Mouse (Mus musculus) myocyte (in vitro differentiated cells): Measurements from ENCODE around the gene Sh2d4b. TPM values are rescaled to one million over a fixed set of nuclear protein-coding genes. Genes with fewer than 3 reads are reported as not detected.

Experiments used
- H3K27me3 ChIP-seq: one replicate; pipeline ENCODE4 v1.6.1; 2011; ENCODE audit not compliant: control insufficient read depth, insufficient read depth, insufficient read length
- H3K36me3 ChIP-seq: one replicate; pipeline ENCODE4 v1.6.1; 2011; ENCODE audit not compliant: control insufficient read depth, insufficient read depth
- H3K4me2 ChIP-seq: one replicate; pipeline ENCODE4 v1.6.1; 2011; ENCODE audit warnings: low read depth, control low read depth
- H3K4me3 ChIP-seq: one replicate; pipeline ENCODE4 v1.5.1; 2011; ENCODE audit warnings: mild to moderate bottlenecking, control low read depth, moderate library complexity
- H3K79me2 ChIP-seq: one replicate; pipeline ENCODE4 v1.6.1; 2011; ENCODE audit not compliant: control insufficient read depth, insufficient read depth
- H3ac ChIP-seq: one replicate; pipeline ENCODE4 v1.6.1; 2011; ENCODE audit not compliant: control insufficient read depth, insufficient read length
- CEBPB ChIP-seq: IDR thresholded peaks from 2 replicates; pipeline ENCODE4 v1.6.1; 2011; ENCODE audit warnings: mild to moderate bottlenecking, moderate library complexity; ENCODE audit not compliant: poor library complexity, insufficient read depth, severe bottlenecking
- E2F4 ChIP-seq: IDR thresholded peaks from one replicate; pipeline ENCODE4 v1.6.1; 2011; ENCODE audit warnings: mild to moderate bottlenecking, control low read depth, moderate library complexity; ENCODE audit not compliant: insufficient read depth
- MAX ChIP-seq: IDR thresholded peaks from one replicate; pipeline ENCODE4 v1.6.1; 2011; ENCODE audit warnings: low read depth, mild to moderate bottlenecking, control low read depth
- MYOD1 ChIP-seq, 3 experiments: IDR thresholded peaks; one replicate each; pipeline ENCODE4 v1.6.1; 2011; ENCODE audit warnings: control low read depth in 2 of 3, low read depth in 2 of 3, mild to moderate bottlenecking in 2 of 3, moderate library complexity in 1 of 3; ENCODE audit not compliant: insufficient read length in 2 of 3, control insufficient read depth in 1 of 3
- MYOG ChIP-seq, 3 experiments: IDR thresholded peaks; one replicate each; pipeline ENCODE4 v1.6.1; 2011; ENCODE audit warnings: control low read depth in 2 of 3, low read depth in 2 of 3, mild to moderate bottlenecking in 2 of 3; ENCODE audit not compliant: insufficient read length in 2 of 3, control insufficient read depth in 1 of 3, insufficient read depth in 1 of 3
- POLR2A ChIP-seq: IDR thresholded peaks from one replicate; pipeline ENCODE4 v1.6.1; 2011; ENCODE audit warnings: low read depth, mild to moderate bottlenecking, control low read depth, moderate library complexity; ENCODE audit not compliant: insufficient read length
- POLR2AphosphoS2 ChIP-seq: IDR thresholded peaks from one replicate; pipeline ENCODE4 v1.6.1; 2011; ENCODE audit warnings: low read depth, control low read depth; ENCODE audit not compliant: insufficient read length
- REST ChIP-seq: IDR thresholded peaks from one replicate; pipeline ENCODE4 v1.6.1; 2011; ENCODE audit warnings: mild to moderate bottlenecking, control low read depth, moderate library complexity; ENCODE audit not compliant: insufficient read depth, insufficient read length
- SRF ChIP-seq: IDR thresholded peaks from one replicate; pipeline ENCODE4 v1.6.1; 2011; ENCODE audit warnings: low read depth; ENCODE audit not compliant: control insufficient read depth, insufficient read length
- TCF12 ChIP-seq: IDR thresholded peaks from one replicate; pipeline ENCODE4 v1.6.1; 2011; ENCODE audit warnings: mild to moderate bottlenecking, control low read depth; ENCODE audit not compliant: poor library complexity, insufficient read depth, severe bottlenecking
- TCF3 ChIP-seq: IDR thresholded peaks from one replicate; pipeline ENCODE4 v1.6.1; 2011; ENCODE audit warnings: low read depth, control low read depth; ENCODE audit not compliant: insufficient read length
- USF1 ChIP-seq: IDR thresholded peaks from one replicate; pipeline ENCODE4 v1.6.1; 2011; ENCODE audit warnings: low read depth, mild to moderate bottlenecking, control low read depth, moderate library complexity
- polyA plus RNA-seq: library from polyadenylated mRNA; unstranded; fragments of >200 nt; fragmentation: generic; extraction: Trizol; gene quantifications from one replicate; pipeline ENCODE4 v1.2.1, GENCODE M21; 2012; ENCODE audit warnings: missing spikeins

The Sh2d4b gene
- polyA plus RNA-seq, 1 experiment = 0.23 TPM

DNA sequence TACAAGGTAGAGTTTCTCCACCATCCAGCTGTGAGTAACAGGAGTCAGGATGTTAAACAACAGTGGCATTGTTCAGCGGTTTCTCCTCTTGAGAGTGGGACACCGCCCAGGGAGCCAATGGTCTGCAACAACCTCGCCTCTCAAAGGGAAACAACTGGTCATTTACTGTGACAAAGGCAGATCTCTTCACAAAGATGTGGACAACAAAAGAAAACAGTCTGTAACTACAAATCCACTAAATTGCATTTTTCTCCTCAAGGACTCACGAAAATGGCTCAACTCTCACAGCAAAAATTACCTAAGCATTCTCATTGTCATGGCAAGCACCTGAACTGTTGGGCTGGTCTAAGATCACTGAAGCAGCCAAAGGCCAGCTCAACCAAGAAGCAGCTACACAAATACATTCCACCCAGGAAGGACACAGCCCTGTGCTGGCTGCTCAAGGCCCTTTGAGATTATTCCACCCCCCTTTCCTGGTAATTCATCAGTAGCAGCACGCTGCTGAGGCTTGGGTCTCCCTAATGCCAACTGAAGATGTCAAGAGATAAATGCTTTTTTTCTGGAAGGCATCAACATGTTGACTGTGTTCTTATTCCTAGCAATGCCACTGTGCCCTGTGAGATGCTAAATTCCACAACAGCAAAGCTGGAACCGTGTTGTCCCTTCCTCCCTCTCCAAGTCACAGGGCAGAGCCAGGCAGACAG is 28.1 kb downstream of the Sh2d4b start:
- H3K79me2 ChIP-seq = no peaks in the 10 kb centered on the region
- H3ac ChIP-seq = no peak overlapping the region
- no peak overlapping the region for H3K4me2 ChIP-seq
- TF ChIP-seq E2F4 (no peak), SRF (no peak), CEBPB (no peak), MYOG (IDR thresholded peaks at IDR 0.05; ENCODE audit: control insufficient read depth in 1 of 3, insufficient read depth in 1 of 3, insufficient read length in 2 of 3, low read depth in 2 of 3) (no peak), REST (no peak), MAX (no peak), USF1 (no peak), POLR2AphosphoS2 (no peak), MYOD1 (IDR thresholded peaks at IDR 0.05; ENCODE audit: control insufficient read depth in 1 of 3, insufficient read length in 2 of 3, low read depth in 2 of 3) (no peak), POLR2A (no peak), TCF12 (no peak), TCF3 (no peak)
- no peaks in the 10 kb centered on the region for H3K36me3 ChIP-seq
- no peak overlapping the region for H3K4me3 ChIP-seq
- no peaks in the 10 kb centered on the region for H3K27me3 ChIP-seq

DNA sequence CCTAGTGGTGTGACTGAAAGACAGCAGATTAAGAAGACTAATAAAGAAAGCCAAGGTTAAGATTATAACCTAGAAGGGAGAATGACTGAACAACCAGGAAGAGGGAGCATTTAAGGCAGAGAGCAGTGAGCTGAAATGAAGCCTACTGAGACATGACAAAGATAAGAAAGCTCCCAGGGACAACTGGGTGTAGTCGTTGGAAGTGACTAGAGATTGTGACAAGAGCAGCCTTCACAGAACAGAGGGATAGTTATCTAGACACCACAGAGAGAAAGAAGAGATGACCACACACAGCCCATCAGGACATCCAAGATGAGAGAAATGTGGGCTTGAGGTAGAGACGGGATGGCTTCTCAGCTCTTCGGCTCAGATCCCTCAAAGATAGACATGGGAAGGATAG is 29.4 kb downstream of the Sh2d4b start:
- H3ac ChIP-seq = no peak overlapping the region
- TF ChIP-seq CEBPB (no peak), TCF12 (no peak), USF1 (no peak), POLR2A (no peak), MYOD1 (IDR thresholded peaks at IDR 0.05; ENCODE audit: control insufficient read depth in 1 of 3, insufficient read length in 2 of 3, low read depth in 2 of 3) (no peak), MYOG (IDR thresholded peaks at IDR 0.05; ENCODE audit: control insufficient read depth in 1 of 3, insufficient read depth in 1 of 3, insufficient read length in 2 of 3, low read depth in 2 of 3) (no peak), E2F4 (no peak)
- no peak overlapping the region for H3K4me3 ChIP-seq
- H3K36me3 ChIP-seq = no peaks in the 10 kb centered on the region
- H3K27me3 ChIP-seq = no peaks in the 10 kb centered on the region
- H3K4me2 ChIP-seq = no peak overlapping the region
- no peaks in the 10 kb centered on the region for H3K79me2 ChIP-seq

DNA sequence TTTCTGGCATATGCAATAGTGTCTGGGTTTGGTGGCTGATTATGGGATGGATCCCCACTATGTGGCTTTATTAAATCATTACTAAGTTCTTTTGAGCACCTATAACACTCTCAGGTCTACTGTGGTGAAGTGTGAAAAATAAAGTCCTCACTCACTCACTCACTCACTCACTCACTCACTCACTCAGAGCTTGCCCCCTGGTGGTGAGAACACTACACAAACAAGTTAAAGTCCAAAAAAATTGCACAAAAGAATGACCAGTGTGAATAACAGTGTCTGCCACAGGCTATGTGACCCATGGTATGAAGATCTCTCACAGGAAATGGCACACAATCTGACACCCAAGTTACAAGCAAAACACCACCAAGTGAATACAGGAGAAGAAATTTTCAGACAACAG is 30.0 kb downstream of the Sh2d4b start:
- Histone ChIP-seq H3K4me2 (no peak overlapping the region), H3K79me2 (no peaks in the 10 kb centered on the region), H3ac (no peak overlapping the region), H3K27me3 (no peaks in the 10 kb centered on the region), H3K36me3 (no peaks in the 10 kb centered on the region), H3K4me3 (no peak overlapping the region)
- TF ChIP-seq USF1 (no peak), REST (no peak), MAX (no peak), SRF (no peak), TCF12 (no peak), POLR2AphosphoS2 (no peak), E2F4 (no peak)

DNA sequence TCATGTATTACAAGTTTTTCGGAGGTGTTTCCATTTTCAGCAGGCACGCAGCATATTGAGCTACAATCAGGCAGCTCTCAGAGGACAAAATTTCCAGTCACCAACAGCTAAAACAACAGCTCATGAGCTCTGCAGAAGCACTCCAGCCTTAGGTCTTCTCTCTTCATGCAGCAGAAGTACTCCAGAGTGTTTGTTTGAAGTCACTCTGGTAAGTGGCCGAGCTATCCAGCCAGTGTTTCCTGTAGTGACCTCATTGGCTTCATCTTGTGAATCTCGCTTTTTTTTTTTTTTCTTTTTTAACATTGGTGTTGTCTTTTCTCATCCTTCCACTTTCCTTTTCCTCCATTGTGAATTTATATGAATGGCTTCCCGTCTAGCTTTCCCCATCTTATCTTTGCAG is 40.1 kb downstream of the Sh2d4b start:
- no peaks in the 10 kb centered on the region for H3K36me3 ChIP-seq
- no peaks in the 10 kb centered on the region for H3K27me3 ChIP-seq
- no peak overlapping the region for H3K4me3 ChIP-seq
- no peak for TF ChIP-seq USF1
- TF ChIP-seq REST = no peak
- H3K79me2 ChIP-seq = no peaks in the 10 kb centered on the region
- H3ac ChIP-seq = no peak overlapping the region
- H3K4me2 ChIP-seq = no peak overlapping the region

DNA sequence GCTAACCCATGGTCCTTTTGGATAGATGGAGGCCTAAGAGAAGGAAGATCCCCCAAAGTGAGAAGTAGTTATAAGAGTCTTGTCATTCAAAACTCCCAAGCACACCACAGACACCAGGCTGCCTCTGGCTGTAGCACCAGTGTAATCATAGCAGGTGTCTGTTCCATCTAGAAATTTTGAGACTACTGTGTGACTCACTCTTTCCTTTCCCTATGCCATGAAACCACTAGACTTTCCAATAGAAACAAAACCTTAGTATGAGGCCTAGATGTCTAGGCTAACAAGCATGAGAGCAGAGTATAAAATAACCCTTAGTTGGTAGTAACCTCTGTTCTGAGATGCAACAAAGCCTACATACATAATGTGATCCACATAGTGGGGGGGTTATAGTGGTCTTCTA is 55.7 kb downstream of the Sh2d4b start:
- TF ChIP-seq E2F4 = no peak
- TF ChIP-seq USF1 = no peak
- no peak for TF ChIP-seq POLR2A
- TF ChIP-seq TCF3 = no peak
- TF ChIP-seq TCF12 = no peak
- no peak for TF ChIP-seq CEBPB
- no peak for TF ChIP-seq POLR2AphosphoS2
- TF ChIP-seq MAX = no peak
- no peak for TF ChIP-seq MYOD1 (IDR thresholded peaks at IDR 0.05; ENCODE audit: control insufficient read depth in 1 of 3, insufficient read length in 2 of 3, low read depth in 2 of 3)
- no peak for TF ChIP-seq REST
- TF ChIP-seq MYOG (IDR thresholded peaks at IDR 0.05; ENCODE audit: control insufficient read depth in 1 of 3, insufficient read depth in 1 of 3, insufficient read length in 2 of 3, low read depth in 2 of 3) = no peak
- no peak for TF ChIP-seq SRF

More for the DNA sequence above, 55.7 kb downstream of the Sh2d4b start:
- Histone ChIP-seq H3K27me3 (no peaks in the 10 kb centered on the region), H3K79me2 (no peaks in the 10 kb centered on the region), H3K36me3 (no peaks in the 10 kb centered on the region), H3K4me3 (no peak overlapping the region), H3K4me2 (no peak overlapping the region), H3ac (no peak overlapping the region)
